Mouse (Mus musculus): ENCODE measurements around the gene Rdh19.
"Not testable (repeated sequence)": the region's sequence is repeated elsewhere in the genome, so short reads cannot be mapped to it uniquely, and the experiment has no call there.

Gene Rdh19

DNA sequence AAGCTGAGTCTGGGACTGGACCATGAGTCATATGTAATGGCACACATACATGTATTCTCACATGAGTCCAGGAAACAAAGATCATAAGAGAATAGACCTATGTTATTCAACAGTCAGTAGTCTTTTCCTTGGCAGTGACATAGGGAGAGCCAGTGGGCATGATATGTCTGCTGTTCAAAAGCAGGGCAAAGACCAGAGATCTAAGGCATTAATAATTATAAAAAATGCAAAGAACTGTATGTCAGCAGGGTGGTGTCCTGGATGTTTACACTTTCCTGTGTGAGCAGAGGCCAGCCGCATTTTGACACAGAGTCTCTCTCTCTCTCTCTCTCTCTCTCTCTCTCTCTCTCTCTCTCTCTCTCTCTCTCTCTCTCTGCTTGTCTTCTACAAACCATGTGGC lies at the start of gene Rdh19:
TSS of gene Rdh19 (plus strand) at position 301 of the 400 bp plus-strand sequence.
- no peak for DNase-seq

DNA sequence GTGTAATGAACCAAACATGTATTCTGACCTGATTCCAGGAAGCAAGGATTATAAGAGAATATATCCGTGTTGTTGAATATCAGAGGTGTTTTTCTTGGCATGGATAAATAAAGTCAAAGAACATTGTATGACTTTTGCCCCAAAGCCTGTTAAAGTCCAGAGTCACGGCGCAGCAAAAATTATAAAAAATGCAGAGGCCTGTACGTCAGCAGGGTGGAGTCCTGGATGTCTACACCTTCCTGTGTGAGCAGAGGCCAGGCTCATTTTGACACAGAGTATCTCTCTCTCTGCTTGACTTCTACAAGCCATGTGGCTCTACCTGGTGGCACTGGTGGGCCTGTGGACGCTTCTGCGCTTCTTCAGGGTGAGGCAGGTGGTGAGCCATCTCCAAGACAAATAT lies 48.8 kb upstream of the Rdh19 start, which contains the start of gene Rdh16:
TSS of gene Rdh16 (plus strand) at position 262 of the 400 bp plus-strand sequence.
- DNase-seq = no peak

DNA sequence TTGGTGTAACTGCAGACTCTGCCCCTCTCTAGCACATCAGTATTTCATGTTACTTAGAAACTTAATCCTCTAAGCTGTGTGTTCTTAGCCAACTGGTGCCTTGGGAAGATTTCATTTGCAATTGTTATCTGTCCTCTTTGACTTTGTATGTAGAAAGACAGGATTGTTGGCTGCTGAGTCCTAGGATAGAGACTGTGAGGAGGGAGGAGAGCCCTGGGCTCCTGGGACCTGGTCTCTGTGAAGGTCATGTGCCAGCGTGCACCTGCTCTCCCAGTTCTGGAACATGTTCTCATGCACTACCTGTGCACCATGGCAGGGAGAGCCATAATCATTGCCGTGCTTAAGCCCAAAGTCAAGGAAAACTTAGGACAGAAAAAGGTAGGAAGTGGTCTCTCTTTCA lies 48.1 kb upstream of the Rdh19 start:
- no peak for DNase-seq

DNA sequence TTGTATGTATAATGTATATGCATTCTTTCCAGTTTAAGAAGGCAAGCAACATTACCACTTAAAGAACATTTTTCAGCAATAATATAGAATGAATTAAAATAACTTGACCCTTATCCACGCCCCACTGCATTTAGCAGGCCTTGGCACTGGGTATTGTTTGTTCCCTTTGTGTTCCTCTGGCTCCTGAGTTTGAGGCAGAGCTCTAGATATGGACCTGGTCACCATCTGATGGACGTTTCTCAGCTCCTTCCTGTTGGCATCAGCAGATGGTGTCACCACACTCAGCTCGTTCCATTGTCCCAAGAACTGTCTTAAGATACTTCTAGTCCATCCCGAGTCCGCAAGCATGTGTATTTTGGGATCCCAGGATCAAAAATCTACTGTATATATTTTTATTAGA lies 47.5 kb upstream of the Rdh19 start:
- no peak for DNase-seq

DNA sequence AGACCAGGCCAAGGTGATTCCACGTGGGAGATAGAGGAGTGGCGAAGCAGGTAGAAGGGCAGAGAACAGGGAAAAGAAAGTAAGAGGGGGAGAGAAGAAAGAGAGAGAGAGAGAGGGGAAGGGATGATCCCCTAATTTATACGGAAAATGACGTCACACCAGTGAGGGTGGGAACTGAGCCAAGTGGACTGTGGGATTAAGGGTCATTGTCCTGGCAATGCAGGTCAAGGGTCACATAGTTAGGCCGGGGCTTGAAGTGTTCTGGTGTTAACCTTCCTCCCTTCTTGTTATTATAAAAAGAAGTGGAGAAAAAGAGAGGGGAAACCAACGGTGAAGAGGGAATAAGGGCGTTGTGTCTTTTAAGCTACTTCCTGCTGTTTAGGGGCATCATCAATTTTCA lies 45.3 kb upstream of the Rdh19 start:
- no peak for DNase-seq

DNA sequence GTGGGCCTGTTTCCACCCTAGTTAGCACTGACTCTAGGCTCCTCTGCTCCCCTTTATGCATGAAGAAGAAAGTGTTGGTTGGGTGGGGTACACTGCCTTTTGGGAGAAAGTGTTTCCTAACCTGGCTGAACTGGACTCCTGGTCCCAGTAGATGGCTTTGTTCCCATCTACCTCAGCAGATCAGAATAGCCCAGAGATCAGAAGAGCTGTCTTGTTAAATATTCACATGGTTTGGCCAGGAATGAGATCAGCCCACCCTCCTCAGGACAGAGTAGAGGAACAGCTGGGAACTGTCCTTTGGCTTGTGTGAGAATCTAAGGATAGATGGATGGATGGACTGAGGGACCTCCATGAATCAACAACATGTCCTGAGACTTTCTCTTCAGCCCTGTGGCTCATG lies 33.8 kb upstream of the Rdh19 start:
- DNase-seq = no peak

DNA sequence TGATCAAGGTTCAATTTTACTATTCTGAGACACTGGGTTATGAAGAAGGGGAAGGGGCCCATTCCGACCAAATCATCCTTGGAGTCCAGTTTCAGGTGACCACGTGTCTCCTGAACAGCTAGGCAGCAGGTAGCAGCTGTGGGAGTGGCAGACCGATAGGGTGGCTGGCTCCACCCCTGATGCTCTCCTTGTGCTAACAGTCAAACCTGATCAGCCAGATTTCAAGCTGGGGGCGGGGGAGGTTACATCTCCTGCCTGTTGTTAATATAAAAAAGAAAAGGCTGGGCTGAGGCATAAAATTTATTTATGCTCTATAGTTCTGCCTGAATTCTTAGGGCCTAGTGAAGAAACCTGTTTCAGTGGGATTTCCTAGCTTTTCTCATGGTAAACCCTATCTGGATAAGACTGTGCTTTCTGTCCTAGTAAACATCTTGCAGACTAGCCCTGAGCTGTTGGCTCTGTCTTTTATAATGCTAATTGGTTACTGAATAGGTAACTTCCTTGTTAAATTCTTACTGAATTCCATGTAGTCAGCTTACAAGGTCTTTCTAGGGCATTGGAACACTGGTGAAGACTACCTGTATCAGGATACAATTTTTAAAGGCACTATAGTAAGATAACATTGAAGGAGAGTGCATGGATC lies 32.3 kb upstream of the Rdh19 start:
- not testable (repeated sequence) for DNase-seq

DNA sequence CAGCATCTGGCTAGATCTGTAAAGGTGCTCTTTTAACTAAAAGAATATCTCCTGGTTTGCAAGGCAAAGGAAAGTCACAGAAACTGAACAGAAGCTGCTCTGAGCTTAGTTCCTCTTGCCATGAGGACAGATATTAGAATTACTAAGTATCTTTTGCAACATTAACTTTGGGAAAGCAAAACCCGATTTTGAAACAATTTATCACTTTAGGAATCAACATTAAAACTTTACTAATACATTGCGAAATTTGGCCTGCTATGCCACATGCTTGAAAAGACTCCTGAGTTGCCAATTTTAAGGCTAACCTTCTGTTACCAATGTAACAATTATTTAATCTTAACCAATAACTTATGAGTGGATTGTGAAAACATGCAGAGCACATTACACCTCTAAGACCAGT lies 27.9 kb upstream of the Rdh19 start:
- DNase-seq = not testable (repeated sequence)

DNA sequence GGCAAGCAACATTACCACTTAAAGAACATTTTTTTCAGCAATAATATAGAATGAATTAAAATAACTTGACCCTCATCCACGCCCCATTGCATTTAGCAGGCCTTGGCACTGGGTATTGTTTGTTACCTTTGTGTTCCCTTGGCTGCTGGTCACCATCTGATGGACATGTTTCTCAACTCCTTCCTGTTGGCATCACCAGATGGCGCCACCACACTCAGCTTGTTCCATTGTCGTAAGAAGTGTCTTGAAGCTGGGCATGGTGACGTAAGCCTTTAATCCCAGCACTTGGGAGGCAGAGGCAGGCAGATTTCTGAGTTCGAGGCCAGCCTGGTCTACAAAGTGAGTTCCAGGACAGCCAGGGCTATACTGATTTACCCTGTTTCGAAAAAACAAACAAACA lies 24.3 kb upstream of the Rdh19 start:
- no peak for DNase-seq

DNA sequence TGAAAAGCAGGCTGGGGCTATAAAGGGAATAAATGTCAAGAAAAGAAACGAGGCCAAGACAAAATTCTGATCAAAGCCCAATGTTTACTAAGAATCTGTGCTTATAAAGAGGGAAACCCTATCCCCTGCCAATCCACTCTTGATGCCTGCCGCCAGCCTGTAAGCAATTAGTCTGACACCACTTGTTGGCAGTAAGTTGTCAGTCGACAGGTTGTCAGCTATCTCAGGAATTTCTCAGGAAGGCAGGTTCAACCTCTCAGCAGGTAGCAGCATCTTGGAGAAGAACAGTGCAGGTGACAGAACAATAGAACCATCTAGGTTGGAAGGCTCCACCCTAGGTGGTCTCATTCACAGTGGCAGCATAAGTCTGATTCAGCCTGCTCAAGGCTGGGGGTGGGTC lies 20.6 kb upstream of the Rdh19 start:
- DNase-seq = no peak

DNA sequence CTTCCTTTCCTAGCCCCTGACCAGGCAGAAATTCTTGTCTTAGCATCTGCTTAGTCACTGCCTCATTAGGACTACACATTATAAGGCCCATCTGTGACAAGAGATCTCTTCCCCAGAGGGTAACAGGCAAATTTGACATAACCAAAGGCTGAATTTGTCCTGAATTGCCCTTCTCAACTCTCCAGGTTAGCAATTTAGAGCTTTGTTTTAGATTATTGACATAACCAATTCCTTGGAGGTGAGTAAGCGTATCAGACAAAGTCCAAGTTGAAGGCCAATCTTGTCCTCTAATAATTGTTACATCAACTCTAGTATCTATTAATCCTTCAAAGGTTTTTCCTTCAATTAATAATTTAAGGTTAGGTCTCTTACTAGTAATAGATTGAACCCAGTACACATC lies 15.5 kb upstream of the Rdh19 start:
- not testable (repeated sequence) for DNase-seq

DNA sequence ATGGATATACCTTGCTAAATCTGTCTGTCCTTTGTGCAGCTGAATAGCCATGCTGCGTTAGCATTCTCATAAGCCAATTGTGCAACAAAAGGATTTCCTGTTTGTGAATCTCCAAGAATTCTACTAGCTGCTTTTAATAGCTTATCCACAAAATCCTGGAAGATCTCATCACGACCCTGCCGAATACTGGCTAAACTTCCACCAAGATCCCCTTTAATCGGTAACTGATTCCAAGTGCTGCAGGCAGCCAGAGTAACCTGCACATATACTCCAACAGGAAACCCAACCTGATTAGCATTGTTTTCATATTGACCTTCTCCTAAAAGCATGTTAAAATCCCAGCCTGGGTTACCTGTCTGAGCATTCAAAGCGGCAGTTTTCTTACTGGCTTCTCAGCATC lies 14.4 kb upstream of the Rdh19 start:
- DNase-seq = no peak

DNA sequence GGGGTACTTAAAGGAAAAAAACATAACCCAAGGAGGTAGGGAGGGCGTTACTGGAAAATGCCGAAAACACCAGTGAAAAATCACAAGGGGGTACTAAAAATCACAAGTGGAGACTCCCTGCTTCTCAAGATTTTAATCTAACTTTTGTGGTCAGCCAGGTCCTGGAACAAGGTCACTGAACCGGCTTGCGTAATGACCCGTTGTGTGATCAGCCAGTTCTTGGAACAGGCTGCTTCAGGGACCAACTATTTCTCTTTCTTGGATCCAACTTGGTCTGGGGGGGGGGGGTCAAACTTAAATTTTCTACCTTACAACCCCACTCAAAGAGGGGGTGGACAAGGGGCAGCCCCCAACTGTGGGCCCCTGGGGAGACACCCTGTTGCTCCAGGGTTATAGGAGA lies 11.9 kb upstream of the Rdh19 start:
- DNase-seq = not testable (repeated sequence)

DNA sequence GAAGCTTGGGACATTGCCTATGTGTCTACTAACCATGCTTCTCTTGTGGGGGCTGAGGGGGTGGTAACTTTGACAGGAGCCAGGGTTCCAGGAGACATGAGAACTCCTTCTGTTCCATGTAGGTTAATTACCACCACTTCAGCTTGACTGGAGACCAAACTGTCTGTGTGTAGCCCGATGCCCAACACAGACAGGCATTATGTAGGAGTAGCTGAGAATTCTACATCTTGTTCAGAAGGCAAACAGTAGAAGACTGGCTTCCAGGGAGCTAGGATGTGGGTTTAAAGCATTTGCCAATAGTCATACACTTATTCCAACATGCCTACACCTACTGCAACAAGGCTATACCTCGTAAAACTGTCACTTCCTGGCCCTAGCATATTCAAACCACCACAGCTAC lies 11.2 kb upstream of the Rdh19 start:
- no peak for DNase-seq

DNA sequence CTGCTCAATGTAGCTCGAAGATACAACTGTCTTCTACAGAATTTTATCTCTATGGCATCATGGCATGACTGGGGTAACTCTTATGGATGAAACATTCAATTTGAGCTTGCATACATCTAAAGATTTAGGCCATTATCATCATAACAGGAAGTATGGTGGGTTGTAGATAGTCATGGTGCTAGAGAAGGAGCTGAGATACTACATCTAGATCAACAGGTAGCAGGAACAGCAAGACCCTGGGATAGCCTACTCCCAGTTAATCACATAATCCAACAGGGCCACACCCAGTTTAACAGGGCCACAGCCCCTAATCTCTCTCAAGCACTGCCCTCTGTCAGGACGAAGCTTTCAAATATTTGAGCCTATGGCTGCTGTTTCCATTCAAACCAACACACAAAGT lies 9.0 kb upstream of the Rdh19 start:
- no peak for DNase-seq

DNA sequence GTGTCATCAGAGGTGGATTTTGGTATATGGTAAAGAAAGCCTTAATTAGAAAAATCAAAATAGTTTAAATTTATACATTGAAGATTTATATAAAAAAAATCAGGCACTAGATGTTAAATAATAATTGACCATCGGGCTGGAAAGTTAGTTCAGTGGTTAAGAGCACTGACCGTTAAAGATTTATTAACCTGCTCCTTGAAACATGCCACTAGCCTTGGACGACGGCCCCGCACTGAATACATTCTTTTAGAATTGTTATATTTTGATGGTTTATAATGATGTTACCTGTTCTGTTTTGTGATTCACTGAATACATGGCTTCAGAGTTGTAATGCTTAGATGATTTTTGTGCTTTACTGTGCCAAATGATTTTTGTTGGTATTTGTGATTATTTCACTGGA lies 3.8 kb upstream of the Rdh19 start:
- not testable (repeated sequence) for DNase-seq

DNA sequence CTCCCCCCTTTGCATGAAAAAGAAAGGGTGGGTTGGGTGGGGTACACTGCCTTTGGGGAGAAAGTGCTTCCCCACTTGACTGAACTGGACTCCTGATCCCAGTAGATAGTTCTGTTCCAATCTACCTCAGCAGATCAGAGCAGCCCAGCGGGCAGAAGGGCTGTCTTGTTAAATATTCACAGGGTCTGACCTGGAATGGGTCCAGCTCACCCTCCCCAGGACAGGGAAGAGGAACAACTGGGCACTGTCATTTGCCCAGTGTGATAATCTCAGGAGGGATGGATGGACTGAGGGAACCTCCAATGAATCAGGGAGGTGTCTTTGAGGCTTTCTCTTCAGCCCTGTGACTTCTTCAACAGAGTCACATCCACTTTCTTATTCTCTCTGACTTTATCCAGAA lies 1.6 kb upstream of the Rdh19 start:
- no peak for DNase-seq

DNA sequence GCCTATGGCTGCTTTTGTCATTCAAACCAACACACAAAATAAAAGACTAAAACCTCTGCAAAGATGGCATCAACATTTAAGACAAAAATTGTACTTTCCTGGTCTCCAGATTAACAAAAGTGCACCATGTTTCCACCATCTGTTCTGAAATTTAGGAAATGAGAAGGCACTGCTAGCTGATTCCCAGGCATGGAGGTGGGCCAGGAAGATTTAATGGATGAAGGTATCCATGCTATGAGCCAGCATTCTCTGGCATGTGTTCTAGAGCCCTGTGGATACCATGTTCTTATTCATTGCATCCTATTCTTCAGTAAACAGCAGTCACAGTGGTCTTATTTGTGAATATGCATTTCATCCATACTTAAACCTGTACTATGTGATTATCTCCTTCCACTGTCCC lies 6.6 kb downstream of the Rdh19 start:
- no peak for DNase-seq

DNA sequence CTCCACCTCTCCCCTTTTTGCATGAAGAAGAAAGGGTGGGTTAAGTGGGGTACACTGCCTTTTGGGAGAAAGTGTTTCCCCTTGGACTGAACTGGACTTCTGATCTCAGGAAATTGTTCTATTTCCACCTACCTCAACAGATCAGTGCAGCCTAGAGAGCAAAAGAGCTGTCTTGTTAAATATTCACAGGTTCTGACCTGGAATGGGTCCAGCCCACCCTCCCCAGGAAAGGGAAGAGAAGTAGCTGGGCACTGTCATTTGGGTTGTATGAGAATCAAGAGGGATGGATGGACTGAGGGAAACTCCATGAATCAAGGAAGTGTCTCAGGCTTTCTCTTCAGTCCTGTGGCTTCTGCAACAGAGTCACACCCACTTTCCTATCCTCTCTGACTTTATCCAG lies 15.2 kb downstream of the Rdh19 start:
- no peak for DNase-seq

DNA sequence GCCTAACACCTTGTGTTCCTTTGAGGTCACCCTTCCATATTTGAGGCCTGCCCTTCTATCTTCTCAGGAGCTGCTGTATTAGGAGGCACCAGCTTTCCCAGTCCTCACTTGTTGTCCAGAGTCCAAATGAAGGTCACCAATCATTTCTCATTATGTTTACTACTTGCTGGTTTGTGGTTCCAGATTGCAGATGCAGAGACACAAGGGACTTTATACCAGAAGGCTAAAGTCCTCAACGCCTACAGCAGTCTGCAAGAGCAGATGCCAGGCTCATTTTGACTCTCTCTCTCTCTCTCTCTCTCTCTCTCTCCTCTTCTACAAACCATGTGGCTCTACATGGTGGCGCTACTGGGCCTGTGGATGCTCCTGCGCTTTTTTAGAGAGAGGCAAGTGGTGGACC lies 16.5 kb downstream of the Rdh19 start, which contains the start of gene Rdh16f2:
TSS of gene Rdh16f2 (plus strand) at position 243 of the 400 bp plus-strand sequence.
- no peak for DNase-seq

DNA sequence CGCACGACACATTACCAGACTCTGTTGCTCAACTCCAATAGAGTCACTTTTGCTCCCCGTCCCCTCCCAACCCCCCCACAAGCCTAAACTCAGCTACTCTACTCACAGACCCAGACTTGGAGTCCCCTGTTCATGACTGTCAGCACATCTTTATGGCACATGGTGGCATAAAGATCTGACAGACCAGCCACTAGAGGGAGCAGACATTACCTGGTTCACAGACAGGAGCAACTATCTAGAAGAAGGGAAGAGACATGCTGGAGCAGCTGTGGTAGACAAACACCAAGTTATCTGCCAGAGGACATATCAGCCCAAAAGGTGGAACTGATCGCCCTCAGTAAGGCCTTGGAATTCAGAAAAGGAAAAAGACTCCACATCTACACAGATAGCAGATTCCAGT lies 22.8 kb downstream of the Rdh19 start:
- DNase-seq = peak; percentile 28

DNA sequence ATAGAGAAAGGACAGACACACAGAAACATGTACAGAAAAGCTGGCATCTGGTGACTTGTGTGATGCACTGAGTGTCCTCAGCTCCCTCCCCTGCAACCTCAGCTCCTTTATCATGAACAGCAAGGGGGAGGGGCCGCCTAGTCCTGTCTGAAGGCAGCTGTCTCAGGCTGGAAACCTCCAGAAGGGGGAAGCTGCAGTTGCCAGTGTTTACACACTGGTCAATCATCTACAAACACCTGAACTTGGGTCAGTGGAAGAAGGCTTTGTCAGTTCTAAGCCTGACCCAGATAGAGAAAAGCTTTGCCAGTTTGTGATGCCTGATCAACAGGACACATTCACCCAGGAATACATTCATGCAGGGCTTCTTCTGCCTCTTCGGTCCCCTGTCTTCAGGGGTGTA lies 28.0 kb downstream of the Rdh19 start:
- DNase-seq = no peak

DNA sequence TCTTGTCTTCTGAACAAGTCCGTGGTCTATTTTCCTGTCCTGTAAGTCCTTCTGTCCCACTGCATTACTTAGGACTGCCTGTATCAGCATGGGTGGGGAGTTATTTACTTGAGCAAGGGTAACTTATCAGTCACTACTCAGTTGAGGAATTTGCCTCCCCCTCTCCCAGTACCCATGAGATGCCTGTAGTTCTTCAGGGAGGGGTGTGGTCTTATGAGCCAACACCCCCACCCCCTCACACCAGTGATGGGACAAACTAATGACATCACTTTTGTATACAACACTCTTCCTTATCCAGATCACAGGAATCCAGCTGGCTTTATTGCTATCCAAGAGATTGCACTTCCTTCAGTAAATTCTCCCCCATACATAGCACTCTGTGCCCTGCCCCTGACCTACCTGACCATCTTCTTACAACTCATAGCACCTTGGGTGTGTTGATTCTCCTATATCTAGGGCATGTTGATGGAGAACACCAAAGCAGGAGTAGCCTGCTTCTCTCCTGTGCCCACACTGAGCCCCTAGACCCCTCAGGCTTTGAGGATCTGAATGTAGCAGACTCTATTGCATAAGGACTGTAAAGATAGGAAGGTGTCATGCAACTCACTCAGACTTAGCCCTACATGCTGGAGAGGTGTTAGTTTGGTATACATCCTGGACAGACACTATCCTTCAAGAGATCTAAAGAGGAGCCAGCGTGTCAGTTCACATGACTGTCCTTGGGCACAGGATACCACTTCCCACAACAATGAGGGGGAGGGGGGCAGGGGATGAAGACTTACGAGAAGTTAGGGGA lies 28.7 kb downstream of the Rdh19 start:
- no peak for DNase-seq

DNA sequence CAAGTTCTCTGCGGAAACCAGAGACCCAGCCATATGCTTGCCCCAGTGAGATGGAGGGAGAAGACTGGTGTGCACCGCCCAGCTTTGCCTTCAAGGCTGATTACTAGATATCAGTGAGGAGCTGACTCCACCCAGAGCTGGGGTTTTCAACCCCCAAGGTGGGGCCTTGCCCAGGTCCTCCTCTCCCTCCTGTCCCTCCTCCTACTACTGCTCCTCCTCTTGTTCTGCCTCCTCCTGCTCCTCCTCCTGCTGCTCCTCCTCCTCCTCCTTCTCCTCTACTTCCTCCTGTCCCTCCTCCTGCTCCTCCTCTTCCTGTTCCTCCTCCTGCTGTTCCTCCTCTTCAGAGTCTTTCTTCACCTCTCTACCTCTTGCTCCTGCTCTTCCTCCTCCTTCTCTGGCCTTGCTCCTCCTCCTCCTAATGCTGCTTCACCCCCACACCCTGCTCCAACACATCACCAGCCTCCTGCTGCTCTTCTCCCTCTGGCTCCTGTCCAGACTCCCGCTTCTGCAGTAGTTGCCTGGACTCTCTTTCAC lies 29.5 kb downstream of the Rdh19 start:
- no peak for DNase-seq
